Mouse (Mus musculus) neutrophil, adult 59 days (primary cell): ENCODE results near the gene Cd3d. TPM values are rescaled to one million over a fixed set of nuclear protein-coding genes. Genes with fewer than 3 reads are reported as not detected.

Experiments
- total RNA-seq, 2 experiments: library from RNA; stranded (reverse); gene quantifications; 1 replicate in 1 of 2; 2 replicates in 1 of 2; pipeline ENCODE4 v1.2.4; 2023

Gene Cd3d
- 100 to 1,000 TPM; 101 to 146 TPM for total RNA-seq

DNA sequence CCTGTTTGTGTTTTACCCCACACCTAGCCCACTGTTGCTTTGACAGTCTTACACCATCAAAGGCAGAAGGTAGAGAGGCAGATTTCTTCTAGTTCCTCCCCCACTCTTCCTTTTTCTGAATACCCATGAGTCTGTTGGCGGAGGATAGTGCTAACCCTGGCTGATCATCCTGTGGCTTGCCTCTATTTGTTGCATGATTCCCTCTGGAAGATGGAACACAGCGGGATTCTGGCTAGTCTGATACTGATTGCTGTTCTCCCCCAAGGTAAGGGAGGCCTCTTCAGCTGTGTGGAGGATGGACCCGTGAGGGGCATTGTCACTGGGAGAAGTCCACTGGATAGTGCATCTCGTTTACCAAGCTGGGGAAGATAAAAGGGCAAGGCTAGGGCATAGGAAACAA is at the start of gene Cd3d:
Cd3d (plus strand) TSS at position 111 of the 400 bp plus-strand sequence.

DNA sequence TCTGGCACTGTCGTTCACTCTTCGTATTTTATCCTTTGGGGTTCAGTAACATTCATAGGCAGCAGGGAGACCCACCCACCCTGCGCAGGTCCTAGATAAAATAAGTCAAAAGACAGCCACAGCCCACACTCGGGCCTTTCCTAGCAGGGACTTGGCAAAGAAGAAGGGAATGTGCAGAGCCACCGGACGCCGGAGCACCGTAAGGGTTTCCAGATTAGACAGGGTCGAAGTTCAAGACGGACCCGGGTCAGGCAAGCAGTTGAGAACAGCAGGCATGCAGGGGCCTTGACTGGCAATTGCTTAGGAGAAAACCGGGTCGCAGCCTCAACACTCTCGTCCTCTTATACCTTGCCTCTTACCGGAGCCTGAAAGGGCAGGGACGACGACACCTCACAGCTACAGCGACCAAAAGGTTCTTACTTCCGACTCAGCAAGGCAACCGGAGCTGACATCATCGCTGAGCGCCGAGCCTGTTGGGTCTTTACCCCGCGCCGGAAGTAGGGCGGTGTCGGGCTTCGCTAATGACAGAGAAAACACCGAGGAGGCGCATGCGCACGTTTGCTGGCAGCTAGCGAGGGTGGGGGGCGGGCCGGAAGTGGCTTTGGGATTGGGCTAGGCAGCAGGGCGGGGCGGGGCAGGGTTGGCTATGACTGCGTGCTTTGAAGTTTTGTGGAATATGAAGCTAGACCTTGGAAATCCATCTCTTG is 16.3 kb upstream of the Cd3d start, which contains the start of gene Ube4a:
Ube4a (minus strand) TSS at position 475 of the 707 bp plus-strand sequence.

GRCm38 (mm10) chr9:44980242-44980641 is 1.3 kb upstream of the Cd3d start, which contains the start of gene Cd3g:
Cd3g (minus strand) TSS chr9:44980431.

DNA sequence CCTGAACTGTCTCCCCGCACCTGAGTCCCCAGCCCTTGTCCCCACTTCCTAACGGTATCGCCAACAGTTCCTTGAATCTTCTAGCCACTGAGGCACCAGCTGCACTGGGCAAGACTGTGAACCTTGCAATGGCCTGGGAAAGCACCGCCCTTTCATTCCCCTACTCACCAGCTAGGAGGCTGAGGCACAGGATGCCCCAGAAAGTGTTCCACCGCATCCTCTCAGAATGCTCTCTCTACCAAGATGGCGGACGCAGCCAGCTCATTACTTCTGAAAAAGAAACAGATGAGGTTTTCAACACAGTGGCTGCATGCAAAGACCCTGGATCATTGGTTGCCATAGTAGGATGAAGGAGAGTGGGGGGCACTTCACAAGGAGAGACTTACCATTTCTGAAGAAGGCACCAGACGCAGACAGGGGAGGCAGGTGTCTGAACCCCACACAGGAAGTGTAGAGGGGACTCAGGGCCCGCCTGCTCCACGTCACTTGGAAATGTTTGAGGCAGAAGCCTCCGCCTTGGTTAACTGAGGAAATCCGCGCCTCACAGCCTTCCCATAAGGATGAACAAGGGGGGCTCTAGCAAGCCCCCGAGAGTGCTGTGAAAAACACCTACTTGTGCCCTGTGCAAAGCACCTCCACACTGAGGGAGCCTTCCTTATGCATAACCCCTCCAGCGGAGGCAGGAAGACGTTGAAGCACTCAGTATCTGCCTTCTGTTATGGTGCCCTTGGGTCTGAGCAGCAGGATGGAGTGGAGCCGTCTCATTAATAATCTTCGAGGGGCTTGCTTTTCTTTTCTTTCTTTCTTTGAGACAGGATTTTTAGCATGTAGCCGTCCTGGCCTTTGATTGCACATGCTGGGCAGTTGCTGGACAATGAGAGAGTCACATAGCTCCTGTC is 27.8 kb downstream of the Cd3d start, which contains the start of gene Cd3e:
Cd3e (minus strand) TSS at position 448 of the 899 bp plus-strand sequence.

Other genes starting within 250 kb of the Cd3d start
- 1 to 10 TPM; 1.6 to 2.0 TPM for gene Phldb1, start 246.6 kb upstream of the Cd3d start, total RNA-seq
- 10 to 100 TPM; 86.7 to 98.8 TPM for gene Arcn1, start 213.9 kb upstream of the Cd3d start, total RNA-seq
- gene Ift46, start 213.9 kb upstream of the Cd3d start, total RNA-seq = 10 to 100 TPM; 21.7 to 26.3 TPM
- gene Tmem25, start 182.5 kb upstream of the Cd3d start, total RNA-seq = 1 to 10 TPM in 1 of 2 experiments, under 1 TPM in 1; 0.47 to 2.6 TPM
- gene Ttc36, start 178.7 kb upstream of the Cd3d start, total RNA-seq = under 1 TPM; 0.75 to 0.82 TPM
- gene Kmt2a, start 100.5 kb upstream of the Cd3d start, total RNA-seq = 10 to 100 TPM; 35.4 to 40.9 TPM
- 100 to 1,000 TPM; 196 to 198 TPM for gene Atp5l, start 61.0 kb upstream of the Cd3d start, total RNA-seq
- 10 to 100 TPM; 70.0 to 75.4 TPM for gene Ube4a, start 16.2 kb upstream of the Cd3d start, total RNA-seq
- 1 to 10 TPM; 1.0 to 1.3 TPM for gene Cd3g, start 1.4 kb upstream of the Cd3d start, total RNA-seq
- gene Cd3e, start 27.8 kb downstream of the Cd3d start, total RNA-seq = under 1 TPM; 0.35 to 0.58 TPM
- gene Mpzl2, start 58.0 kb downstream of the Cd3d start, total RNA-seq = under 1 TPM; 0.11 to 0.44 TPM
- gene Mpzl3, start 73.4 kb downstream of the Cd3d start, total RNA-seq = 10 to 100 TPM in 1 of 2 experiments, 1 to 10 TPM in 1; 8.4 to 14.5 TPM
- gene Jaml, start 97.4 kb downstream of the Cd3d start, total RNA-seq = 100 to 1,000 TPM in 1 of 2 experiments, 10 to 100 TPM in 1; 98.4 to 104 TPM
- gene Scn2b, start 136.0 kb downstream of the Cd3d start, total RNA-seq = 1 to 10 TPM; 1.2 to 1.3 TPM
- under 1 TPM in 1 of 2 experiments, not detected in 1; 0.40 TPM for gene Scn4b, start 156.6 kb downstream of the Cd3d start, total RNA-seq
- under 1 TPM in 1 of 2 experiments, not detected in 1; 0.79 TPM for gene BC049352, start 200.2 kb downstream of the Cd3d start, total RNA-seq
- under 1 TPM in 1 of 2 experiments, not detected in 1; 0.18 TPM for gene Tmprss4, start 222.3 kb downstream of the Cd3d start, total RNA-seq